Mouse (Mus musculus) brain, embryonic 14.5 days (tissue): ENCODE measurements around the gene Tcap.

Experiments
- CTCF ChIP-seq: fragments of 200-500 bp; IDR thresholded peaks from 2 replicates; pipeline ENCODE4 v1.5.1; 2012; ENCODE audit warnings: inconsistent platforms, mild to moderate bottlenecking, moderate library complexity, borderline replicate concordance; ENCODE audit not compliant: insufficient read depth, insufficient read length; ENCODE audit errors: extremely low read depth
- POLR2A ChIP-seq: fragments of 200-500 bp; IDR thresholded peaks from 2 replicates; pipeline ENCODE4 v1.6.1; 2012; ENCODE audit warnings: mild to moderate bottlenecking, inconsistent platforms, borderline replicate concordance; ENCODE audit not compliant: poor library complexity, insufficient read depth, insufficient read length, severe bottlenecking; ENCODE audit errors: extremely low read depth

- TF ChIP-seq POLR2A (no peak), CTCF (no peak)
Observed at GRCm38 (mm10) chr11:98380106-98380505, 3.5 kb upstream of the Tcap start.
